Mouse (Mus musculus) liver, embryonic 11.5 days (tissue): ENCODE results near the gene Klf1. TPM values are rescaled to one million over a fixed set of nuclear protein-coding genes. Genes with fewer than 3 reads are reported as not detected.

ENCODE experiments used
- ATAC-seq: fragments of 200-750 bp; cut with Nextera tagmentation; replicated peaks from 2 replicates; pipeline ENCODE4 v1.8.0; 2017; ENCODE audit warnings: moderate number of reproducible peaks, mild to moderate bottlenecking, moderate TSS enrichment, moderate library complexity; ENCODE audit not compliant: low FRiP score
- DNase-seq: peaks from one replicate; pipeline ENCODE4 v3.0.0-alpha.2; 2017; ENCODE audit warnings: low spot score
- H3K27ac ChIP-seq: fragments of 300-500 bp; sonication (generic); 2 replicates; pipeline ENCODE4 v1.5.1; 2014; ENCODE audit warnings: mild to moderate bottlenecking, low read depth, low read length, control low read depth
- H3K27me3 ChIP-seq: fragments of 300-500 bp; sonication (generic); replicated peaks from 2 replicates; pipeline ENCODE4 v1.6.1; 2014; ENCODE audit warnings: low read length, mixed read lengths; ENCODE audit not compliant: control insufficient read depth, insufficient read depth
- H3K36me3 ChIP-seq: fragments of 300-500 bp; sonication (generic); 2 replicates; pipeline ENCODE4 v1.6.1; 2014; ENCODE audit warnings: mild to moderate bottlenecking, low read length, moderate library complexity, mixed read lengths; ENCODE audit not compliant: control insufficient read depth, insufficient read depth
- H3K4me1 ChIP-seq: fragments of 300-500 bp; sonication (generic); replicated peaks from 2 replicates; pipeline ENCODE4 v1.6.1; 2014; ENCODE audit warnings: low read length, mixed read lengths; ENCODE audit not compliant: control insufficient read depth, insufficient read depth
- H3K4me2 ChIP-seq: fragments of 300-500 bp; sonication (generic); 2 replicates; pipeline ENCODE4 v1.6.1; 2014; ENCODE audit warnings: mild to moderate bottlenecking, control low read depth, moderate library complexity
- H3K4me3 ChIP-seq: fragments of 300-500 bp; sonication (generic); 2 replicates; pipeline ENCODE4 v1.5.1; 2014; ENCODE audit warnings: low read depth, low read length, control low read depth
- H3K9ac ChIP-seq: fragments of 300-500 bp; sonication (generic); 2 replicates; pipeline ENCODE4 v1.6.1; 2014; ENCODE audit warnings: low read depth, low read length, control low read depth
- H3K9me3 ChIP-seq: fragments of 300-500 bp; sonication (generic); 2 replicates; pipeline ENCODE4 v1.6.1; 2016; ENCODE audit warnings: low read length, inconsistent platforms, mixed read lengths; ENCODE audit not compliant: control insufficient read depth
- WGBS: fragments of 180-500 bp; shearing (Covaris S2); extraction: QIAGEN DNeasy Blood & Tissue Kit; methylation state at CpG from one replicate; pipeline ENCODE4 v1.1.7; 2014; 5-methylcytosine and 5-hydroxymethylcytosine counted together
- polyA plus RNA-seq: library from polyadenylated mRNA; unstranded; fragments of >200 nt; fragmentation: Nextera tagmentation; extraction: Ambion mirVana; gene quantifications from 2 replicates; pipeline ENCODE4 v1.2.1, GENCODE M21; 2014

The Klf1 gene
- polyA plus RNA-seq, 1 experiment from 2014 or later = 458 TPM

GRCm38 (mm10) chr8:84877297-84878035, 24.3 kb upstream of the Klf1 start:
- WGBS = 77% methylated on average over 3 of the region's 3 CpGs
- Histone ChIP-seq H3K4me2 (no peak overlapping the region), H3K36me3 (no peaks in the 10 kb centered on the region; the same call in 1 of the 2 replicates), H3K27me3 (no peaks in the 10 kb centered on the region), H3K27ac (no peak overlapping the region), H3K4me3 (no peak overlapping the region), H3K4me1 (peaks cover 19% of the 10 kb centered on the region), H3K9me3 (no peaks in the 10 kb centered on the region), H3K9ac (no peak overlapping the region)
- DNase-seq = no peak
- ATAC-seq = no peak

GRCm38 (mm10) chr8:84878915-84879314, 22.8 kb upstream of the Klf1 start:
- no peak overlapping the region for H3K9ac ChIP-seq
- no peaks in the 10 kb centered on the region for H3K9me3 ChIP-seq
- ATAC-seq (peak; percentile 57; the same call in 1 of the 2 replicates), DNase-seq (no peak)
- H3K27me3 ChIP-seq = no peaks in the 10 kb centered on the region
- H3K4me2 ChIP-seq = no peak overlapping the region
- peaks cover 10% of the 10 kb centered on the region for H3K4me1 ChIP-seq
- no peak overlapping the region for H3K4me3 ChIP-seq
- WGBS = 75% methylated on average over 1 of the region's 1 CpGs
- no peak overlapping the region for H3K27ac ChIP-seq
- no peaks in the 10 kb centered on the region; the same call in 1 of the 2 replicates for H3K36me3 ChIP-seq

- Histone ChIP-seq H3K9ac (no peak overlapping the region), H3K27me3 (no peaks in the 10 kb centered on the region), H3K27ac (no peak overlapping the region), H3K4me3 (no peak overlapping the region), H3K4me1 (no peaks in the 10 kb centered on the region; the same call in 1 of the 2 replicates), H3K4me2 (no peak overlapping the region), H3K9me3 (no peaks in the 10 kb centered on the region), H3K36me3 (peaks cover 19% of the 10 kb centered on the region; the same call in 1 of the 2 replicates)
- DNase-seq (no peak), ATAC-seq (no peak; the same call in 1 of the 2 replicates)
- WGBS = 72% methylated on average over 4 of the region's 4 CpGs
Observed at GRCm38 (mm10) chr8:84884728-84885127, 17.0 kb upstream of the Klf1 start.

- Histone ChIP-seq H3K9ac (no peak overlapping the region), H3K4me2 (no peak overlapping the region), H3K4me3 (no peak overlapping the region), H3K27ac (no peak overlapping the region), H3K27me3 (no peaks in the 10 kb centered on the region), H3K36me3 (peaks cover 26% of the 10 kb centered on the region; the same call in 1 of the 2 replicates), H3K9me3 (no peaks in the 10 kb centered on the region), H3K4me1 (peaks cover 10% of the 10 kb centered on the region)
- ATAC-seq (no peak), DNase-seq (no peak)
- 87% methylated on average over 3 of the region's 3 CpGs for WGBS
Observed at GRCm38 (mm10) chr8:84888280-84888679, 13.4 kb upstream of the Klf1 start.

- no peak overlapping the region for H3K27ac ChIP-seq
- H3K36me3 ChIP-seq = peaks cover 26% of the 10 kb centered on the region; the same call in 1 of the 2 replicates
- H3K9ac ChIP-seq = no peak overlapping the region
- H3K4me3 ChIP-seq = no peak overlapping the region
- H3K4me2 ChIP-seq = no peak overlapping the region
- H3K4me1 ChIP-seq = peaks cover 12% of the 10 kb centered on the region
- WGBS = 94% methylated on average over 1 of the region's 1 CpGs
- no peak for ATAC-seq
- no peak for DNase-seq
- no peaks in the 10 kb centered on the region for H3K27me3 ChIP-seq
- H3K9me3 ChIP-seq = no peaks in the 10 kb centered on the region
Observed at GRCm38 (mm10) chr8:84889141-84889540, 12.6 kb upstream of the Klf1 start.

GRCm38 (mm10) chr8:84892993-84893708, 8.6 kb upstream of the Klf1 start:
- Histone ChIP-seq H3K27ac (peak overlapping the region; percentile 73), H3K4me3 (peak overlapping the region; percentile 69)

GRCm38 (mm10) chr8:84893709-84894134, 8.0 kb upstream of the Klf1 start, which contains the start of gene Gcdh:
Gene Gcdh, minus strand, starts transcription at chr8:84893921.
- WGBS = 1% methylated on average over 11 of the region's 11 CpGs
- H3K27me3 ChIP-seq = no peaks in the 10 kb centered on the region
- peak; percentile 97 for ATAC-seq
- peak within 1 kb of the TSS; percentile 73 for H3K27ac ChIP-seq
- peak within 1 kb of the TSS; percentile 68 for H3K9ac ChIP-seq
- H3K36me3 ChIP-seq = peaks cover 13% of the 10 kb centered on the region; the same call in 1 of the 2 replicates
- peak; percentile 77 for DNase-seq
- peak within 1 kb of the TSS; percentile 87 for H3K4me2 ChIP-seq
- H3K4me3 ChIP-seq = peak within 1 kb of the TSS; percentile 69
- peaks cover 18% of the 10 kb centered on the region; the same call in 1 of the 2 replicates for H3K4me1 ChIP-seq
- no peaks in the 10 kb centered on the region for H3K9me3 ChIP-seq

More at GRCm38 (mm10) chr8:84892993-84893708, 8.6 kb upstream of the Klf1 start:
- H3K9ac ChIP-seq = peak overlapping the region; percentile 68
- DNase-seq (no peak), ATAC-seq (peak; percentile 39)
- peaks cover 16% of the 10 kb centered on the region; the same call in 1 of the 2 replicates for H3K36me3 ChIP-seq
- WGBS = 11% methylated on average over 31 of the region's 31 CpGs
- H3K4me2 ChIP-seq = peak overlapping the region; percentile 87
- H3K4me1 ChIP-seq = peaks cover 17% of the 10 kb centered on the region; the same call in 1 of the 2 replicates
- H3K9me3 ChIP-seq = no peaks in the 10 kb centered on the region
- H3K27me3 ChIP-seq = no peaks in the 10 kb centered on the region

- no peaks in the 10 kb centered on the region for H3K27me3 ChIP-seq
- H3K27ac ChIP-seq = no peak overlapping the region
- H3K9me3 ChIP-seq = no peaks in the 10 kb centered on the region
- no peak for ATAC-seq
- peaks cover 33% of the 10 kb centered on the region for H3K4me1 ChIP-seq
- no peak overlapping the region for H3K9ac ChIP-seq
- no peaks in the 10 kb centered on the region; the same call in 1 of the 2 replicates for H3K36me3 ChIP-seq
- H3K4me3 ChIP-seq = no peak overlapping the region
- DNase-seq = no peak
- no peak overlapping the region for H3K4me2 ChIP-seq
- WGBS = 85% methylated on average over 5 of the region's 5 CpGs
Observed at GRCm38 (mm10) chr8:84895963-84896362, 5.8 kb upstream of the Klf1 start.
